Mouse (Mus musculus) cerebellum, adult 18-20 months (tissue): ENCODE measurements around the gene Mxd1.

Experiments used
- DNase-seq, 2 experiments: peaks; one replicate each; pipeline ENCODE4 v3.0.0; 2021

Mxd1 gene

GRCm38 (mm10) chr6:86645551-86645950 lies 23.4 kb downstream of the Mxd1 start:
- no peak for DNase-seq

GRCm38 (mm10) chr6:86644775-86645400 lies 24.1 kb downstream of the Mxd1 start:
- DNase-seq = no peak

GRCm38 (mm10) chr6:86641716-86642115 lies 27.2 kb downstream of the Mxd1 start:
- no peak for DNase-seq

GRCm38 (mm10) chr6:86640776-86641175 lies 28.2 kb downstream of the Mxd1 start:
- DNase-seq = no peak

- DNase-seq = no peak
Measured at GRCm38 (mm10) chr6:86640161-86640560, 28.8 kb downstream of the Mxd1 start.

GRCm38 (mm10) chr6:86639180-86640160 lies 29.5 kb downstream of the Mxd1 start:
- DNase-seq = no peak

- no peak for DNase-seq
Measured at GRCm38 (mm10) chr6:86638434-86638833, 30.5 kb downstream of the Mxd1 start.

GRCm38 (mm10) chr6:86637860-86638259 lies 31.1 kb downstream of the Mxd1 start:
- DNase-seq = no peak

GRCm38 (mm10) chr6:86637171-86637835 lies 31.7 kb downstream of the Mxd1 start:
- DNase-seq = no peak

GRCm38 (mm10) chr6:86636495-86636894 lies 32.5 kb downstream of the Mxd1 start:
- DNase-seq = no peak

- DNase-seq = no peak
Measured at GRCm38 (mm10) chr6:86630141-86630540, 38.8 kb downstream of the Mxd1 start.

- no peak for DNase-seq
Measured at GRCm38 (mm10) chr6:86627946-86628345, 41.0 kb downstream of the Mxd1 start, which contains the start of gene Asprv1. Gene Asprv1 (plus strand): TSS chr6:86628164.

- peak; percentile 49 to 52 for DNase-seq
Measured at GRCm38 (mm10) chr6:86624074-86625030, 44.6 kb downstream of the Mxd1 start.

- DNase-seq = peak; percentile 30 to 32
Measured at GRCm38 (mm10) chr6:86623201-86623600, 45.8 kb downstream of the Mxd1 start.

GRCm38 (mm10) chr6:86615301-86615700 lies 53.7 kb downstream of the Mxd1 start:
- no peak for DNase-seq

GRCm38 (mm10) chr6:86610714-86611113 lies 58.2 kb downstream of the Mxd1 start:
- no peak for DNase-seq

- DNase-seq = no peak
Measured at GRCm38 (mm10) chr6:86609235-86609634, 59.7 kb downstream of the Mxd1 start.

GRCm38 (mm10) chr6:86607471-86607870 lies 61.5 kb downstream of the Mxd1 start:
- DNase-seq = no peak

GRCm38 (mm10) chr6:86606289-86606688 lies 62.7 kb downstream of the Mxd1 start:
- DNase-seq = no peak

GRCm38 (mm10) chr6:86605260-86605659 lies 63.7 kb downstream of the Mxd1 start:
- no peak for DNase-seq

GRCm38 (mm10) chr6:86599951-86600414 lies 69.0 kb downstream of the Mxd1 start:
- DNase-seq = peak; percentile 18 to 38

GRCm38 (mm10) chr6:86599197-86599596 lies 69.8 kb downstream of the Mxd1 start:
- DNase-seq = peak; percentile 87 to 89
